Mouse (Mus musculus) gastrocnemius, postnatal 14 days (tissue): ENCODE measurements at regions not wholly inside any gene's neighbourhood (a gene's known extent, or its start where the extent isn't known, plus 50 kb on each side); places are given as distances from the start of the nearest gene placed in this dataset.

Experiments
- DNase-seq: peaks from one replicate; pipeline ENCODE4 v3.0.0; 2021; ENCODE audit warnings: mixed read lengths
- intact Hi-C: fragments of 180-260 bp; cut with DNase I; formaldehyde crosslinking; loops from one replicate; pipeline ENCODE4 v1.15.1; 2025; ENCODE audit warnings: low total_unique reads

DNA sequence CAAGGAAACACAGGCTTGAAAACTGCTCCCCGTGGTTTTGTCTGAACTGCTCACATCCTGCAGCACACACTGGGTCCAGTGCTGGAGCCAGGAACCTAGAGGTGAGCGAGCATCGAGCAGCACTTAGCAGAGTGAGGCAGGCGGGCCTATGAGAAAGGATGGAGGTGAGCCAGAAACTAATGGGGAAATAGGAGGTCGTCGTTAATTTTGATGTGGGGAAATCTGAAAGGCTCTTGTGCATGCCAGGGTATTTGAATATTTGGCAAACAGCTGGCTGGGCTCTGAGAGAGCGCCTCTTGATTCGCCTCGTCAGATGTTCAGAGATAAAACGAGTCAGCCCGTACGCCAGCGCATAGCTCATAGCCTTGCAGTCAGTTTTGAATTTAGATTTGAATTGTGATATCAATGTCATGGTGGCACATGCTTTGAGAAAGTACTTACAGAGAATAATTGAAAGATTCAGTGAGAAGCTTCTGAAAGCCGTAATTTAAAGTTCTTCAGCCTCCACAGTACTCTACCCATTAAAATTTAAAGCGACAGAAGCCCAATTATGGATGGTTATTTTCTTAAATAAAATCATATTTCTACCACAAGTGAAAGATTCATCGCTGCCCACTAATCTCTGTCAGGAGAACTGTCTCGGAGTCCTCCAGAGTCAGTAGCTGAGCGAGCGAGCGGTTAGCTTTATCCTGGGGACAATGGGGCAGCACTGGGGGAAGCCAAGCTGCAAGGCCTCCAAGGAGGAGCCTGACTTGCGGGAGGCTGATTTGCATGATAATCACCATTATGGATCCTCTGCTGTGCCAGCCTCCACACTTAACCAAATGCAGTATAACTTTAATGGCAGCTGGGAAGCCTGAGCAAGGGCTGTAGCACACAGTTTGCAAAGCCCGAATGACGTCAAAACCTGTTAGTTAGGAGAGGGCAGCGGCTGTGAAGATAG is 227.9 kb upstream of the Nr2f1 start:
- no peak for DNase-seq
- intact Hi-C loops, result no loop called here

GRCm38 (mm10) chr13:78426306-78426921 is 226.9 kb upstream of the Nr2f1 start:
- no peak for DNase-seq
- intact Hi-C loops, result no loop called here

- no peak for DNase-seq
- intact Hi-C loops, result no loop called here
Observed at GRCm38 (mm10) chr13:78405071-78405470, 205.5 kb upstream of the Nr2f1 start.

- intact Hi-C loops, result no loop called here
- no peak for DNase-seq
Observed at GRCm38 (mm10) chr13:78383761-78384160, 184.2 kb upstream of the Nr2f1 start.

GRCm38 (mm10) chr13:78361236-78361635 is 161.7 kb upstream of the Nr2f1 start:
- DNase-seq, result no peak
- intact Hi-C loops, result no loop called here

- DNase-seq, result no peak
- intact Hi-C loops, result no loop called here
Observed at GRCm38 (mm10) chr13:78348830-78349229, 149.3 kb upstream of the Nr2f1 start.

DNA sequence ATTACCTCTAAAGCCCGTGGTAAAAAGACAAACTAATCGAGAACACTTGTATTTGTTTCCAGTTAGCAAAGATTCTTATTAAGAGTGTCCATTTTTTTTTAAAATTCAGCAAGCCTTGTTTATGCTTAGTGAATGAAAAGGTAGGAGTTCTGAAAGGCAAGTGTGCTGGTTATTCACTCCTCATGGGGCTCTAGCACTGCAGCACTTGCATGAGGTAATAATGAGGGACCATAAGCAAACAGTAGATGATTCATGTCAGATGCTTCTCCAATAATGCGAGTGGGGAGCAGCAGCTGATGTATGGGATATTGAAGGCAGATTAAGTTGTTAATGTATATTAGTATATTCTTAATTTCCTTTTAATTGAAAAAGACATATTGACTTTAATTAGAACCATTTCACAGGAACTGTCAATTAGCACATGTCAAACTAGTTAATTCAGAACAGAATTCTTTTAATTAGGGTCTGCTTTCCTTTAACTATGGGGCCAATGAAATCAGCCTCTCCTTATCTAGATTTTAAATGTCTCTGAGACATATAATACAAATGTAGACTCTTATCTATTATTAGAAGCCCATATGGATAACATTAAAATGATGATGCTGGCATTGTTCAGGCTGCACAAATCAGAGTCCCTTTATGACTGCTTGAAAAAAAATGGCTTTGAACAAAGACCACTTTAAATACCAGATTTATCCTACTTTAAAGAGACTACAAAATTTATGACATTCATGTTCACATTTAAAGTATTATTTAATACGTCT is 125.1 kb upstream of the Nr2f1 start:
- DNase-seq, result no peak
- intact Hi-C loops, result no loop called here

- intact Hi-C loops, result no loop called here
- DNase-seq, result no peak
Observed at GRCm38 (mm10) chr13:78323183-78323582, 123.6 kb upstream of the Nr2f1 start.

GRCm38 (mm10) chr13:78318434-78318833 is 118.9 kb upstream of the Nr2f1 start:
- DNase-seq, result no peak
- intact Hi-C loops, result no loop called here

DNA sequence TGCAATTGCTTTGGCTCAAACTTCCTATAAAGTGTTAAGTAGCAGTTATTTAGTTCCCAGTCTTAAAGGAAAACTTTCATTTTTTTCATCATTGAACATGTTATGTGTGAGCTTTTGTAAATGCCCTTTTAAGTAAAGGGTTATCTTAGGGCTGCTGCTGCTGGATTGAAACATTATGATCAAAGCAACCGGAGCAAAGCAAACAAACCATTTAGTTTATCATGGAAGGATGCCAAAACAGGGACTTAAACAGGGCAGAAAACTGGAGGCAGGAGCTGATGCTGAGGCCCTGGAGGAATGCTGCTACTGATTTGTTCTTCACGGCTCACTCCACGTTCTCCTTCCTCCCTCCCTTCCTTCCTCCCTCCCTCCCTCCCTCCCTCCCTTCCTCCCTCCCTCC is 111.3 kb upstream of the Nr2f1 start:
- no peak for DNase-seq
- intact Hi-C loops, result no loop called here
